Mouse (Mus musculus): Measurements from ENCODE around the gene Tcte2. TPM values are rescaled to one million over a fixed set of nuclear protein-coding genes. Genes with fewer than 3 reads are reported as not detected.

Gene Tcte2
- total RNA-seq, 1 experiment from 2014 or later: not detected

- no peak for ATAC-seq (replicated peaks in 1 of 2; ENCODE audit: insufficient read depth in 1 of 2, low FRiP score in 2 of 2, low TSS enrichment in 1 of 2, low read depth in 1 of 2, poor library complexity in 2 of 2, severe bottlenecking in 2 of 2)
Measured at GRCm38 (mm10) chr17:13703611-13704320, 57.9 kb downstream of the Tcte2 start.

GRCm38 (mm10) chr17:13700131-13701016, 61.3 kb downstream of the Tcte2 start:
- no peak for ATAC-seq (replicated peaks in 1 of 2; ENCODE audit: insufficient read depth in 1 of 2, low FRiP score in 2 of 2, low TSS enrichment in 1 of 2, low read depth in 1 of 2, poor library complexity in 2 of 2, severe bottlenecking in 2 of 2)

GRCm38 (mm10) chr17:13699716-13700115, 61.9 kb downstream of the Tcte2 start:
- ATAC-seq (replicated peaks in 1 of 2; ENCODE audit: insufficient read depth in 1 of 2, low FRiP score in 2 of 2, low TSS enrichment in 1 of 2, low read depth in 1 of 2, poor library complexity in 2 of 2, severe bottlenecking in 2 of 2): no peak

- ATAC-seq (replicated peaks in 1 of 2; ENCODE audit: insufficient read depth in 1 of 2, low FRiP score in 2 of 2, low TSS enrichment in 1 of 2, low read depth in 1 of 2, poor library complexity in 2 of 2, severe bottlenecking in 2 of 2): no peak
Measured at GRCm38 (mm10) chr17:13698194-13698593, 63.4 kb downstream of the Tcte2 start.

GRCm38 (mm10) chr17:13697646-13698045, 64.0 kb downstream of the Tcte2 start:
- no peak for ATAC-seq (replicated peaks in 1 of 2; ENCODE audit: insufficient read depth in 1 of 2, low FRiP score in 2 of 2, low TSS enrichment in 1 of 2, low read depth in 1 of 2, poor library complexity in 2 of 2, severe bottlenecking in 2 of 2)

GRCm38 (mm10) chr17:13695881-13696280, 65.7 kb downstream of the Tcte2 start:
- ATAC-seq (replicated peaks in 1 of 2; ENCODE audit: insufficient read depth in 1 of 2, low FRiP score in 2 of 2, low TSS enrichment in 1 of 2, low read depth in 1 of 2, poor library complexity in 2 of 2, severe bottlenecking in 2 of 2): no peak

GRCm38 (mm10) chr17:13695211-13695610, 66.4 kb downstream of the Tcte2 start:
- no peak for ATAC-seq (replicated peaks in 1 of 2; ENCODE audit: insufficient read depth in 1 of 2, low FRiP score in 2 of 2, low TSS enrichment in 1 of 2, low read depth in 1 of 2, poor library complexity in 2 of 2, severe bottlenecking in 2 of 2)

- ATAC-seq (replicated peaks in 1 of 2; ENCODE audit: insufficient read depth in 1 of 2, low FRiP score in 2 of 2, low TSS enrichment in 1 of 2, low read depth in 1 of 2, poor library complexity in 2 of 2, severe bottlenecking in 2 of 2): no peak
Measured at GRCm38 (mm10) chr17:13694181-13694580, 67.4 kb downstream of the Tcte2 start.

GRCm38 (mm10) chr17:13687656-13688055, 74.0 kb downstream of the Tcte2 start:
- no peak for ATAC-seq (replicated peaks in 1 of 2; ENCODE audit: insufficient read depth in 1 of 2, low FRiP score in 2 of 2, low TSS enrichment in 1 of 2, low read depth in 1 of 2, poor library complexity in 2 of 2, severe bottlenecking in 2 of 2)

GRCm38 (mm10) chr17:13687086-13687485, 74.5 kb downstream of the Tcte2 start:
- ATAC-seq (replicated peaks in 1 of 2; ENCODE audit: insufficient read depth in 1 of 2, low FRiP score in 2 of 2, low TSS enrichment in 1 of 2, low read depth in 1 of 2, poor library complexity in 2 of 2, severe bottlenecking in 2 of 2): no peak

GRCm38 (mm10) chr17:13685621-13686020, 76.0 kb downstream of the Tcte2 start:
- ATAC-seq (replicated peaks in 1 of 2; ENCODE audit: insufficient read depth in 1 of 2, low FRiP score in 2 of 2, low TSS enrichment in 1 of 2, low read depth in 1 of 2, poor library complexity in 2 of 2, severe bottlenecking in 2 of 2): peak; percentile 5 to 6; a peak in 2 of 4 replicates

- ATAC-seq (replicated peaks in 1 of 2; ENCODE audit: insufficient read depth in 1 of 2, low FRiP score in 2 of 2, low TSS enrichment in 1 of 2, low read depth in 1 of 2, poor library complexity in 2 of 2, severe bottlenecking in 2 of 2): no peak
Measured at GRCm38 (mm10) chr17:13684256-13684655, 77.4 kb downstream of the Tcte2 start.

- peak; percentile 83 to 88 for ATAC-seq (replicated peaks in 1 of 2; ENCODE audit: insufficient read depth in 1 of 2, low FRiP score in 2 of 2, low TSS enrichment in 1 of 2, low read depth in 1 of 2, poor library complexity in 2 of 2, severe bottlenecking in 2 of 2)
Measured at GRCm38 (mm10) chr17:13683411-13684174, 78.0 kb downstream of the Tcte2 start.

- ATAC-seq (replicated peaks in 1 of 2; ENCODE audit: insufficient read depth in 1 of 2, low FRiP score in 2 of 2, low TSS enrichment in 1 of 2, low read depth in 1 of 2, poor library complexity in 2 of 2, severe bottlenecking in 2 of 2): no peak
Measured at GRCm38 (mm10) chr17:13683027-13683410, 78.6 kb downstream of the Tcte2 start.

GRCm38 (mm10) chr17:13682378-13683026, 79.1 kb downstream of the Tcte2 start:
- peak; percentile 33 to 34 for ATAC-seq (replicated peaks in 1 of 2; ENCODE audit: insufficient read depth in 1 of 2, low FRiP score in 2 of 2, low TSS enrichment in 1 of 2, low read depth in 1 of 2, poor library complexity in 2 of 2, severe bottlenecking in 2 of 2)

GRCm38 (mm10) chr17:13681686-13682085, 79.9 kb downstream of the Tcte2 start:
- no peak for ATAC-seq (replicated peaks in 1 of 2; ENCODE audit: insufficient read depth in 1 of 2, low FRiP score in 2 of 2, low TSS enrichment in 1 of 2, low read depth in 1 of 2, poor library complexity in 2 of 2, severe bottlenecking in 2 of 2)

GRCm38 (mm10) chr17:13681126-13681525, 80.5 kb downstream of the Tcte2 start:
- ATAC-seq (replicated peaks in 1 of 2; ENCODE audit: insufficient read depth in 1 of 2, low FRiP score in 2 of 2, low TSS enrichment in 1 of 2, low read depth in 1 of 2, poor library complexity in 2 of 2, severe bottlenecking in 2 of 2): no peak

Data from hematopoietic stem cell, adult 5-6 weeks (primary cell).